Mouse (Mus musculus): ENCODE measurements around the gene Zfp560. TPM values are rescaled to one million over a fixed set of nuclear protein-coding genes. Genes with fewer than 3 reads are reported as not detected.

Zfp560 gene
- polyA plus RNA-seq (2017; shearing (Covaris generic)), result 36.2 TPM

GRCm38 (mm10) chr9:20384532-20385342 is at the start of gene Zfp560:
Gene Zfp560, minus strand, starts transcription at chr9:20385177.

GRCm38 (mm10) chr9:20335994-20336393 is 49.0 kb downstream of the Zfp560 start, which contains the start of gene Olfr18:
Gene Olfr18, minus strand, starts transcription at chr9:20336094.

GRCm38 (mm10) chr9:20298232-20298631 is 86.7 kb downstream of the Zfp560 start, which contains the start of gene Olfr873:
Gene Olfr873, plus strand, starts transcription at chr9:20298532.

Other genes with a start within 250 kb of the Zfp560 start
- not detected for gene Olfr870, start 211.1 kb downstream of the Zfp560 start, polyA plus RNA-seq (2017; shearing (Covaris generic))
- not detected for gene Olfr871, start 173.0 kb downstream of the Zfp560 start, polyA plus RNA-seq (2017; shearing (Covaris generic))
- 0.16 TPM for gene Olfr872, start 148.1 kb downstream of the Zfp560 start, polyA plus RNA-seq (2017; shearing (Covaris generic))
- not detected for gene Olfr39, start 102.8 kb downstream of the Zfp560 start, polyA plus RNA-seq (2017; shearing (Covaris generic))
- gene Olfr873, start 86.6 kb downstream of the Zfp560 start, polyA plus RNA-seq (2017; shearing (Covaris generic)), result 0.04 TPM
- gene Olfr18, start 49.1 kb downstream of the Zfp560 start, polyA plus RNA-seq (2017; shearing (Covaris generic)), result 0.19 TPM
- gene Zfp26, start 75.0 kb upstream of the Zfp560 start, polyA plus RNA-seq (2017; shearing (Covaris generic)), result 25.4 TPM
- 21.5 TPM for gene Zfp426, start 107.6 kb upstream of the Zfp560 start, polyA plus RNA-seq (2017; shearing (Covaris generic))
- 32.6 TPM for gene Zfp266, start 136.2 kb upstream of the Zfp560 start, polyA plus RNA-seq (2017; shearing (Covaris generic))
- 15.4 TPM for gene Zfp846, start 196.1 kb upstream of the Zfp560 start, polyA plus RNA-seq (2017; shearing (Covaris generic))

Data from CD4-positive, CD25-positive, alpha-beta regulatory T cell (primary cell).